In genomic region chr11:87110172-87110909, GRCm38 (mm10) we compare ENCODE assay signal across 8 mouse cellular contexts. TPM values are rescaled to one million over a fixed set of nuclear protein-coding genes. Genes with fewer than 3 reads are reported as not detected.
DNase-seq lines count a peak whose midpoint lies in the region; ATAC-seq and TF ChIP-seq lines count a peak whose summit lies in the region.

No protein-coding gene starts in this region.

- peak overlapping the region; percentile 93 for H3K27ac ChIP-seq in embryonic facial prominence, embryonic 14.5 days (replicated peaks; ENCODE audit: low read depth, low read length)
- H3K27ac ChIP-seq in intestine, embryonic 15.5 days: peak overlapping the region; percentile 93; the same call in 1 of the 2 replicates
- peak overlapping the region; percentile 82; the same call in 1 of the 2 replicates for H3K27ac ChIP-seq in neural tube, embryonic 12.5 days

- peak overlapping the region; percentile 97 for H3K9ac ChIP-seq in embryonic facial prominence, embryonic 14.5 days (ENCODE audit: low read depth, low read length)
- H3K9ac ChIP-seq in intestine, embryonic 15.5 days: peak overlapping the region; percentile 84
- H3K9ac ChIP-seq in neural tube, embryonic 12.5 days: peak overlapping the region; percentile 92

- H3K4me2 ChIP-seq in embryonic facial prominence, embryonic 14.5 days (ENCODE audit: low read depth, low read length): peak overlapping the region; percentile 78
- peak overlapping the region; percentile 59 for H3K4me2 ChIP-seq in intestine, embryonic 15.5 days (replicated peaks)
- H3K4me2 ChIP-seq in neural tube, embryonic 12.5 days (replicated peaks): peak overlapping the region; percentile 75

- peak overlapping the region; percentile 88 for H3K4me3 ChIP-seq in lung, adult 2 months (replicated peaks; ENCODE audit: extremely low read depth, low read depth, low read length)
- peak overlapping the region; percentile 96 for H3K4me3 ChIP-seq in embryonic facial prominence, embryonic 14.5 days (ENCODE audit: low read depth, low read length)
- H3K4me3 ChIP-seq in intestine, embryonic 15.5 days (replicated peaks): peak overlapping the region; percentile 95
- peak overlapping the region; percentile 81 for H3K4me3 ChIP-seq in neural tube, embryonic 12.5 days

- no peak for TF ChIP-seq CTCF in lung, adult 2 months (IDR thresholded peaks at IDR 0.05; ENCODE audit: insufficient read depth, low read length)

- peaks cover 40% of the 10 kb centered on the region for H3K36me3 ChIP-seq in embryonic facial prominence, embryonic 14.5 days (ENCODE audit: control insufficient read depth, insufficient read depth, low read length)
- peaks cover 6% of the 10 kb centered on the region for H3K36me3 ChIP-seq in intestine, embryonic 15.5 days
- H3K36me3 ChIP-seq in neural tube, embryonic 12.5 days: peaks cover 20% of the 10 kb centered on the region

- no peaks in the 10 kb centered on the region for H3K27me3 ChIP-seq in embryonic facial prominence, embryonic 14.5 days (replicated peaks; ENCODE audit: control insufficient read depth, insufficient read depth, low read length)
- H3K27me3 ChIP-seq in intestine, embryonic 15.5 days (replicated peaks): no peaks in the 10 kb centered on the region
- no peaks in the 10 kb centered on the region for H3K27me3 ChIP-seq in neural tube, embryonic 12.5 days (replicated peaks)

- TF ChIP-seq POLR2A in lung, adult 2 months (IDR thresholded peaks at IDR 0.05; ENCODE audit: borderline replicate concordance, extremely low read depth, low read depth, low read length): no peak

- ATAC-seq in embryonic facial prominence, embryonic 14.5 days (ENCODE audit: low read depth): no peak
- no peak for ATAC-seq in intestine, embryonic 15.5 days
- ATAC-seq in neural tube, embryonic 12.5 days (ENCODE audit: low FRiP score, low read depth): no peak

- H3K9me3 ChIP-seq in embryonic facial prominence, embryonic 14.5 days (ENCODE audit: control insufficient read depth, low read length): no peaks in the 10 kb centered on the region
- no peaks in the 10 kb centered on the region for H3K9me3 ChIP-seq in intestine, embryonic 15.5 days
- no peaks in the 10 kb centered on the region for H3K9me3 ChIP-seq in neural tube, embryonic 12.5 days

- peaks cover 5% of the 10 kb centered on the region; the same call in 1 of the 2 replicates for H3K4me1 ChIP-seq in lung, adult 2 months (ENCODE audit: control insufficient read depth, insufficient read depth, low read length)
- peaks cover 16% of the 10 kb centered on the region for H3K4me1 ChIP-seq in embryonic facial prominence, embryonic 14.5 days (ENCODE audit: control insufficient read depth, insufficient read depth, low read length)
- H3K4me1 ChIP-seq in intestine, embryonic 15.5 days (replicated peaks): 0 out of 2 replicates have a peak, but pooled peaks cover 6% of the 10 kb centered on the region
- peaks cover 19% of the 10 kb centered on the region for H3K4me1 ChIP-seq in neural tube, embryonic 12.5 days

- no peak for DNase-seq in lung, adult 2 months
- DNase-seq in lung, postnatal 36 days: no peak
- DNase-seq in embryonic facial prominence, embryonic 14.5 days (ENCODE audit: low spot score): no peak
- DNase-seq in urinary bladder, postnatal 10 days (ENCODE audit: low spot score): no peak
- no peak for DNase-seq in embryo, embryonic 10 days (ENCODE audit: low spot score)
- no peak for DNase-seq in right cerebral cortex, adult 18-20 months

- WGBS in lung, adult 2 months: 7% methylated on average over 9 of the region's 9 CpGs
- WGBS in embryonic facial prominence, embryonic 14.5 days: 2% methylated on average over 9 of the region's 9 CpGs
- 5% methylated on average over 9 of the region's 9 CpGs for WGBS in intestine, embryonic 15.5 days
- 10% methylated on average over 9 of the region's 9 CpGs for WGBS in neural tube, embryonic 12.5 days

RNA-seq across cellular contexts. Expression of gene Ska2, which starts 1.3 kb away (rescaled TPM):
- polyA plus RNA-seq in lung, adult 2 months (2012; rRNA removed): 2.8 and 4.9 TPM in 2 replicates
- 44.0 and 46.1 TPM in 2 replicates for polyA plus RNA-seq in embryonic facial prominence, embryonic 14.5 days (2014; fragmentation: Nextera tagmentation; extraction: Ambion mirVana)
- 41.2 and 46.6 TPM in 2 replicates for polyA plus RNA-seq in intestine, embryonic 15.5 days (2015; fragmentation: Nextera tagmentation; extraction: Ambion mirVana)
- polyA plus RNA-seq in neural tube, embryonic 12.5 days (2016; fragmentation: Nextera tagmentation; extraction: Ambion mirVana): 74.1 and 75.9 TPM in 2 replicates

RNA-seq across cellular contexts. Expression of gene Prr11, which starts 1.8 kb away (rescaled TPM):
- 0.19 and 0.54 TPM in 2 replicates for polyA plus RNA-seq in lung, adult 2 months (2012; rRNA removed)
- 9.9 and 10.0 TPM in 2 replicates for polyA plus RNA-seq in embryonic facial prominence, embryonic 14.5 days (2014; fragmentation: Nextera tagmentation; extraction: Ambion mirVana)
- 6.6 and 6.8 TPM in 2 replicates for polyA plus RNA-seq in intestine, embryonic 15.5 days (2015; fragmentation: Nextera tagmentation; extraction: Ambion mirVana)
- 6.8 and 8.5 TPM in 2 replicates for polyA plus RNA-seq in neural tube, embryonic 12.5 days (2016; fragmentation: Nextera tagmentation; extraction: Ambion mirVana)

RNA-seq across cellular contexts. Expression of gene Trim37, which starts 16.5 kb away (rescaled TPM):
- 2.4 and 3.6 TPM in 2 replicates for polyA plus RNA-seq in lung, adult 2 months (2012; rRNA removed)
- 27.6 and 29.4 TPM in 2 replicates for polyA plus RNA-seq in embryonic facial prominence, embryonic 14.5 days (2014; fragmentation: Nextera tagmentation; extraction: Ambion mirVana)
- polyA plus RNA-seq in intestine, embryonic 15.5 days (2015; fragmentation: Nextera tagmentation; extraction: Ambion mirVana): 24.5 and 26.4 TPM in 2 replicates
- 79.1 and 82.8 TPM in 2 replicates for polyA plus RNA-seq in neural tube, embryonic 12.5 days (2016; fragmentation: Nextera tagmentation; extraction: Ambion mirVana)

RNA-seq across cellular contexts. Expression of gene Smg8, which starts 23.8 kb away (rescaled TPM):
- polyA plus RNA-seq in lung, adult 2 months (2012; rRNA removed): 6.2 and 7.9 TPM in 2 replicates
- 19.3 and 19.7 TPM in 2 replicates for polyA plus RNA-seq in embryonic facial prominence, embryonic 14.5 days (2014; fragmentation: Nextera tagmentation; extraction: Ambion mirVana)
- polyA plus RNA-seq in intestine, embryonic 15.5 days (2015; fragmentation: Nextera tagmentation; extraction: Ambion mirVana): 16.4 and 18.2 TPM in 2 replicates
- polyA plus RNA-seq in neural tube, embryonic 12.5 days (2016; fragmentation: Nextera tagmentation; extraction: Ambion mirVana): 23.9 and 27.0 TPM in 2 replicates

RNA-seq across cellular contexts. Expression of gene Gdpd1, which starts 36.5 kb away (rescaled TPM):
- polyA plus RNA-seq in lung, adult 2 months (2012; rRNA removed): 11.7 and 13.8 TPM in 2 replicates
- polyA plus RNA-seq in embryonic facial prominence, embryonic 14.5 days (2014; fragmentation: Nextera tagmentation; extraction: Ambion mirVana): 20.3 and 22.8 TPM in 2 replicates
- polyA plus RNA-seq in intestine, embryonic 15.5 days (2015; fragmentation: Nextera tagmentation; extraction: Ambion mirVana): 23.7 and 23.9 TPM in 2 replicates
- polyA plus RNA-seq in neural tube, embryonic 12.5 days (2016; fragmentation: Nextera tagmentation; extraction: Ambion mirVana): 148 and 158 TPM in 2 replicates
